Mouse (Mus musculus): ENCODE data around the gene Ppan. TPM values are rescaled to one million over a fixed set of nuclear protein-coding genes. Genes with fewer than 3 reads are reported as not detected.

Gene Ppan
- total RNA-seq (2023), result 83.2 TPM

GRCm38 (mm10) chr9:20887704-20888385 is at the start of gene Ppan:
Ppan (plus strand) TSS chr9:20888175.

GRCm38 (mm10) chr9:20868448-20869001 is 19.4 kb upstream of the Ppan start, which contains the start of gene A230050P20Rik:
A230050P20Rik (plus strand) TSS chr9:20868642.

GRCm38 (mm10) chr9:20879097-20879792 is 8.7 kb upstream of the Ppan start, which contains the start of gene Angptl6:
Angptl6 (minus strand) TSS chr9:20879727.

GRCm38 (mm10) chr9:20898511-20899073 is 10.6 kb downstream of the Ppan start, which contains the start of gene Eif3g:
Eif3g (minus strand) TSS chr9:20898623.

Other genes starting within 250 kb of the Ppan start
- 327 TPM for gene Ubl5, start 245.3 kb upstream of the Ppan start, total RNA-seq (2023)
- 115 TPM for gene Fbxl12, start 243.4 kb upstream of the Ppan start, total RNA-seq (2023)
- 21.0 TPM for gene Pin1, start 236.1 kb upstream of the Ppan start, total RNA-seq (2023)
- gene Olfm2, start 141.8 kb upstream of the Ppan start, total RNA-seq (2023), result not detected
- 0.29 TPM for gene Col5a3, start 73.1 kb upstream of the Ppan start, total RNA-seq (2023)
- gene Rdh8, start 69.7 kb upstream of the Ppan start, total RNA-seq (2023), result not detected
- 42.0 TPM for gene A230050P20Rik, start 19.5 kb upstream of the Ppan start, total RNA-seq (2023)
- 1.7 TPM for gene Angptl6, start 8.4 kb upstream of the Ppan start, total RNA-seq (2023)
- 180 TPM for gene Eif3g, start 10.4 kb downstream of the Ppan start, total RNA-seq (2023)
- gene Dnmt1, start 71.7 kb downstream of the Ppan start, total RNA-seq (2023), result 82.7 TPM
- gene S1pr2, start 88.6 kb downstream of the Ppan start, total RNA-seq (2023), result 2.1 TPM
- 41.2 TPM for gene Mrpl4, start 114.6 kb downstream of the Ppan start, total RNA-seq (2023)
- 18.7 TPM for gene Icam1, start 127.8 kb downstream of the Ppan start, total RNA-seq (2023)
- 0.97 TPM for gene Icam4, start 141.2 kb downstream of the Ppan start, total RNA-seq (2023)
- 0.23 TPM for gene Icam5, start 143.9 kb downstream of the Ppan start, total RNA-seq (2023)
- not detected for gene Zglp1, start 178.9 kb downstream of the Ppan start, total RNA-seq (2023)
- gene Gm49373, start 184.9 kb downstream of the Ppan start, total RNA-seq (2023), result 1.5 TPM
- 26.2 TPM for gene Fdx1l, start 185.4 kb downstream of the Ppan start, total RNA-seq (2023)
- gene Gm38431, start 203.8 kb downstream of the Ppan start, total RNA-seq (2023), result 13.0 TPM
- gene Raver1, start 203.8 kb downstream of the Ppan start, total RNA-seq (2023), result 116 TPM
- gene Tyk2, start 243.1 kb downstream of the Ppan start, total RNA-seq (2023), result 50.5 TPM